Mouse (Mus musculus) layer of hippocampus, postnatal 36 days (tissue): ENCODE data around the gene Ifna5. TPM values are rescaled to one million over a fixed set of nuclear protein-coding genes. Genes with fewer than 3 reads are reported as not detected.

Source experiments
- DNase-seq, 2 experiments: peaks; one replicate each; pipeline ENCODE4 v3.0.0; 2022
- total RNA-seq, 2 experiments: library from RNA; stranded (reverse); gene quantifications; 2 replicates each; pipeline ENCODE4 v1.2.3; 2021

Ifna5 gene
- total RNA-seq, 2 experiments from 2014 or later = not detected

GRCm38 (mm10) chr4:88864599-88864998, 29.3 kb downstream of the Ifna5 start:
- DNase-seq = no peak

- no peak for DNase-seq
Measured at GRCm38 (mm10) chr4:88865011-88865569, 29.8 kb downstream of the Ifna5 start.

GRCm38 (mm10) chr4:88867366-88867925, 32.1 kb downstream of the Ifna5 start:
- DNase-seq = peak; percentile 66 to 73

- peak; percentile 7 to 17 for DNase-seq
Measured at GRCm38 (mm10) chr4:88867926-88868911, 32.9 kb downstream of the Ifna5 start.

- no peak for DNase-seq
Measured at GRCm38 (mm10) chr4:88872691-88873090, 37.4 kb downstream of the Ifna5 start.

- no peak for DNase-seq
Measured at GRCm38 (mm10) chr4:88875435-88876095, 40.2 kb downstream of the Ifna5 start.

- DNase-seq = no peak
Measured at GRCm38 (mm10) chr4:88876520-88876919, 41.2 kb downstream of the Ifna5 start.

- DNase-seq = no peak
Measured at GRCm38 (mm10) chr4:88878246-88878645, 42.9 kb downstream of the Ifna5 start.

- DNase-seq = no peak
Measured at GRCm38 (mm10) chr4:88878772-88879171, 43.4 kb downstream of the Ifna5 start.

GRCm38 (mm10) chr4:88880101-88880500, 44.8 kb downstream of the Ifna5 start, which contains the start of gene Ifne:
Ifne (minus strand) TSS chr4:88880201.
- DNase-seq = no peak

Other genes starting within 250 kb of the Ifna5 start
- gene Ifna9, start 243.1 kb upstream of the Ifna5 start, total RNA-seq = not detected
- not detected for gene Ifna12, start 232.1 kb upstream of the Ifna5 start, total RNA-seq
- gene C87499, start 201.1 kb upstream of the Ifna5 start, total RNA-seq = not detected
- not detected for gene Ifna13, start 191.1 kb upstream of the Ifna5 start, total RNA-seq
- gene Ifna16, start 158.6 kb upstream of the Ifna5 start, total RNA-seq = not detected
- gene Ifna2, start 151.6 kb upstream of the Ifna5 start, total RNA-seq = not detected
- not detected for gene Ifnab, start 144.2 kb upstream of the Ifna5 start, total RNA-seq
- gene Gm26566, start 113.7 kb upstream of the Ifna5 start, total RNA-seq = 1 to 10 TPM in 1 of 2 experiments, under 1 TPM in 1; 0.90 to 1.5 TPM
- 100 to 1,000 TPM; 105 to 112 TPM for gene Klhl9, start 113.1 kb upstream of the Ifna5 start, total RNA-seq
- not detected for gene Gm13271, start 80.7 kb upstream of the Ifna5 start, total RNA-seq
- gene Gm13283, start 75.4 kb upstream of the Ifna5 start, total RNA-seq = not detected
- not detected for gene Gm13290, start 61.7 kb upstream of the Ifna5 start, total RNA-seq
- not detected for gene Gm13289, start 58.6 kb upstream of the Ifna5 start, total RNA-seq
- gene Gm13272, start 55.7 kb upstream of the Ifna5 start, total RNA-seq = not detected
- not detected for gene Ifnz, start 53.4 kb upstream of the Ifna5 start, total RNA-seq
- gene Gm13276, start 49.8 kb upstream of the Ifna5 start, total RNA-seq = not detected
- not detected for gene Gm13277, start 46.9 kb upstream of the Ifna5 start, total RNA-seq
- gene Gm13278, start 44.0 kb upstream of the Ifna5 start, total RNA-seq = not detected
- gene Gm13275, start 41.0 kb upstream of the Ifna5 start, total RNA-seq = not detected
- not detected for gene Gm13279, start 38.1 kb upstream of the Ifna5 start, total RNA-seq
- gene Gm13285, start 35.9 kb upstream of the Ifna5 start, total RNA-seq = not detected
- gene Gm13287, start 32.3 kb upstream of the Ifna5 start, total RNA-seq = not detected
- not detected for gene Gm13288, start 30.0 kb upstream of the Ifna5 start, total RNA-seq
- gene Ifna7, start 19.3 kb upstream of the Ifna5 start, total RNA-seq = not detected
- not detected for gene Ifna11, start 15.6 kb upstream of the Ifna5 start, total RNA-seq
- gene Ifna6, start 8.1 kb upstream of the Ifna5 start, total RNA-seq = not detected
- not detected for gene Ifna4, start 6.3 kb downstream of the Ifna5 start, total RNA-seq
- not detected for gene Ifna1, start 14.6 kb downstream of the Ifna5 start, total RNA-seq
- gene Ifne, start 44.7 kb downstream of the Ifna5 start, total RNA-seq = not detected